Mouse (Mus musculus): ENCODE results near the gene Ece1.

- TF ChIP-seq POLR2A (IDR thresholded peaks at IDR 0.05; ENCODE audit: low read depth, low read length) (no peak), CTCF (conservative IDR thresholded peaks at IDR 0.05; ENCODE audit: insufficient read depth, insufficient read length, low read depth, low read length) (no peak)
Observed at GRCm38 (mm10) chr4:137941871-137942781, 80.1 kb downstream of the Ece1 start.
